Mouse (Mus musculus) liver, embryonic 12.5 days (tissue): ENCODE measurements around the gene Dlgap3. TPM values are rescaled to one million over a fixed set of nuclear protein-coding genes. Genes with fewer than 3 reads are reported as not detected.

Experiments used
- ATAC-seq: fragments of 200-750 bp; cut with Nextera tagmentation; 2 replicates; pipeline ENCODE4 v1.8.0; 2017; ENCODE audit warnings: moderate number of reproducible peaks, mild to moderate bottlenecking, moderate library complexity
- H3K27ac ChIP-seq: fragments of 300-500 bp; sonication (generic); 2 replicates; pipeline ENCODE4 v1.5.1; 2016; ENCODE audit warnings: mild to moderate bottlenecking
- H3K27me3 ChIP-seq: fragments of 300-500 bp; sonication (generic); replicated peaks from 2 replicates; pipeline ENCODE4 v1.6.1; 2016; ENCODE audit warnings: mild to moderate bottlenecking, moderate library complexity
- H3K36me3 ChIP-seq: fragments of 300-500 bp; sonication (generic); 2 replicates; pipeline ENCODE4 v1.6.1; 2016; ENCODE audit warnings: mild to moderate bottlenecking, moderate library complexity
- H3K4me1 ChIP-seq: fragments of 300-500 bp; sonication (generic); 2 replicates; pipeline ENCODE4 v1.6.1; 2016
- H3K4me2 ChIP-seq: fragments of 300-500 bp; sonication (generic); 2 replicates; pipeline ENCODE4 v1.6.1; 2016; ENCODE audit warnings: mild to moderate bottlenecking, moderate library complexity
- H3K4me3 ChIP-seq: fragments of 300-500 bp; sonication (generic); 2 replicates; pipeline ENCODE4 v1.5.1; 2016; ENCODE audit warnings: mild to moderate bottlenecking, moderate library complexity
- H3K9ac ChIP-seq: fragments of 300-500 bp; sonication (generic); 2 replicates; pipeline ENCODE4 v1.6.1; 2016; ENCODE audit warnings: mild to moderate bottlenecking, moderate library complexity
- H3K9me3 ChIP-seq: fragments of 300-500 bp; sonication (generic); replicated peaks from 2 replicates; pipeline ENCODE4 v1.6.1; 2016; ENCODE audit warnings: mild to moderate bottlenecking, moderate library complexity
- WGBS: fragments of 180-500 bp; shearing (Covaris S2); methylation state at CpG from one replicate; pipeline ENCODE4 v1.1.7; 2016; ENCODE audit not compliant: insufficient replicate concordance; 5-methylcytosine and 5-hydroxymethylcytosine counted together
- polyA plus RNA-seq: library from polyadenylated mRNA; unstranded; fragments of >200 nt; fragmentation: Nextera tagmentation; extraction: Ambion mirVana; gene quantifications from 2 replicates; pipeline ENCODE4 v1.2.1, GENCODE M21; 2016

Gene Dlgap3
- polyA plus RNA-seq, 1 experiment from 2014 or later = 0.33 TPM

- Histone ChIP-seq H3K9me3 (no peaks in the 10 kb centered on the region), H3K36me3 (peaks cover 25% of the 10 kb centered on the region), H3K9ac (no peak overlapping the region), H3K4me3 (no peak overlapping the region), H3K4me1 (peaks cover 12% of the 10 kb centered on the region), H3K4me2 (no peak overlapping the region), H3K27me3 (0 out of 2 replicates have a peak, but pooled peaks cover 7% of the 10 kb centered on the region), H3K27ac (no peak overlapping the region)
- 3% methylated on average over 5 of the region's 5 CpGs for WGBS
- ATAC-seq = peak; percentile 86
Measured at GRCm38 (mm10) chr4:127249701-127250349, 80.8 kb downstream of the Dlgap3 start.

GRCm38 (mm10) chr4:127251963-127252585 is 83.1 kb downstream of the Dlgap3 start:
- Histone ChIP-seq H3K9ac (no peak overlapping the region), H3K4me1 (peaks cover 4% of the 10 kb centered on the region; the same call in 1 of the 2 replicates), H3K27me3 (peaks cover 16% of the 10 kb centered on the region; the same call in 1 of the 2 replicates), H3K4me2 (peak overlapping the region; percentile 30), H3K27ac (no peak overlapping the region), H3K4me3 (no peak overlapping the region), H3K9me3 (no peaks in the 10 kb centered on the region), H3K36me3 (peaks cover 19% of the 10 kb centered on the region)
- ATAC-seq = no peak
- 41% methylated on average over 22 of the region's 22 CpGs for WGBS

- 21% methylated on average over 5 of the region's 5 CpGs for WGBS
- H3K27me3 ChIP-seq = peaks cover 18% of the 10 kb centered on the region; the same call in 1 of the 2 replicates
- no peak overlapping the region for H3K9ac ChIP-seq
- H3K36me3 ChIP-seq = no peaks in the 10 kb centered on the region
- H3K9me3 ChIP-seq = no peaks in the 10 kb centered on the region
- no peak overlapping the region for H3K27ac ChIP-seq
- no peak overlapping the region for H3K4me3 ChIP-seq
- peaks cover 4% of the 10 kb centered on the region; the same call in 1 of the 2 replicates for H3K4me1 ChIP-seq
- ATAC-seq = no peak
- no peak overlapping the region for H3K4me2 ChIP-seq
Measured at GRCm38 (mm10) chr4:127256739-127257138, 87.7 kb downstream of the Dlgap3 start.

- no peak overlapping the region for H3K27ac ChIP-seq
- peaks cover 13% of the 10 kb centered on the region; the same call in 1 of the 2 replicates for H3K27me3 ChIP-seq
- H3K9me3 ChIP-seq = no peaks in the 10 kb centered on the region
- 0 out of 2 replicates have a peak, but pooled peaks have one; percentile 37 for ATAC-seq
- H3K36me3 ChIP-seq = no peaks in the 10 kb centered on the region
- H3K4me2 ChIP-seq = no peak overlapping the region
- WGBS = 25% methylated on average over 12 of the region's 12 CpGs
- H3K4me3 ChIP-seq = no peak overlapping the region
- 0 out of 2 replicates have a peak, but pooled peaks cover 8% of the 10 kb centered on the region for H3K4me1 ChIP-seq
- no peak overlapping the region for H3K9ac ChIP-seq
Measured at GRCm38 (mm10) chr4:127258186-127258897, 89.3 kb downstream of the Dlgap3 start.

- no peak for ATAC-seq
- Histone ChIP-seq H3K36me3 (no peaks in the 10 kb centered on the region), H3K9ac (no peak overlapping the region), H3K4me1 (0 out of 2 replicates have a peak, but pooled peaks cover 18% of the 10 kb centered on the region), H3K9me3 (no peaks in the 10 kb centered on the region), H3K27me3 (peaks cover 8% of the 10 kb centered on the region; the same call in 1 of the 2 replicates), H3K27ac (no peak overlapping the region), H3K4me2 (no peak overlapping the region), H3K4me3 (no peak overlapping the region)
- WGBS = 78% methylated on average over 14 of the region's 14 CpGs
Measured at GRCm38 (mm10) chr4:127261601-127262000, 92.6 kb downstream of the Dlgap3 start.

GRCm38 (mm10) chr4:127263438-127264182 is 94.6 kb downstream of the Dlgap3 start:
- ATAC-seq = peak; percentile 54
- Histone ChIP-seq H3K27me3 (no peaks in the 10 kb centered on the region), H3K36me3 (no peaks in the 10 kb centered on the region), H3K4me2 (peak overlapping the region; percentile 13), H3K4me1 (0 out of 2 replicates have a peak, but pooled peaks cover 18% of the 10 kb centered on the region), H3K9ac (no peak overlapping the region), H3K27ac (peak overlapping the region; percentile 30; the same call in 1 of the 2 replicates), H3K9me3 (no peaks in the 10 kb centered on the region), H3K4me3 (no peak overlapping the region)
- 24% methylated on average over 19 of the region's 19 CpGs for WGBS

GRCm38 (mm10) chr4:127264183-127264554 is 95.2 kb downstream of the Dlgap3 start:
- Histone ChIP-seq H3K4me3 (no peak overlapping the region), H3K9ac (no peak overlapping the region), H3K9me3 (no peaks in the 10 kb centered on the region), H3K27me3 (no peaks in the 10 kb centered on the region), H3K4me2 (peak overlapping the region; percentile 13), H3K27ac (peak overlapping the region; percentile 30; the same call in 1 of the 2 replicates), H3K36me3 (no peaks in the 10 kb centered on the region), H3K4me1 (0 out of 2 replicates have a peak, but pooled peaks cover 18% of the 10 kb centered on the region)
- 28% methylated on average over 5 of the region's 5 CpGs for WGBS
- ATAC-seq = 0 out of 2 replicates have a peak, but pooled peaks have one; percentile 8

- no peak for ATAC-seq
- no peaks in the 10 kb centered on the region for H3K36me3 ChIP-seq
- no peak overlapping the region for H3K4me2 ChIP-seq
- no peak overlapping the region for H3K27ac ChIP-seq
- WGBS = 40% methylated on average over 9 of the region's 9 CpGs
- no peak overlapping the region for H3K4me3 ChIP-seq
- no peaks in the 10 kb centered on the region for H3K9me3 ChIP-seq
- no peaks in the 10 kb centered on the region for H3K27me3 ChIP-seq
- no peak overlapping the region for H3K9ac ChIP-seq
- H3K4me1 ChIP-seq = no peaks in the 10 kb centered on the region
Measured at GRCm38 (mm10) chr4:127278451-127279001, 109.5 kb downstream of the Dlgap3 start.

GRCm38 (mm10) chr4:127279241-127279640 is 110.2 kb downstream of the Dlgap3 start:
- Histone ChIP-seq H3K27ac (no peak overlapping the region), H3K4me2 (no peak overlapping the region), H3K4me1 (no peaks in the 10 kb centered on the region), H3K27me3 (no peaks in the 10 kb centered on the region), H3K4me3 (no peak overlapping the region), H3K36me3 (no peaks in the 10 kb centered on the region), H3K9ac (no peak overlapping the region), H3K9me3 (no peaks in the 10 kb centered on the region)
- WGBS = 68% methylated on average over 9 of the region's 9 CpGs
- ATAC-seq = no peak
